Mouse (Mus musculus) E14TG2a.4 (cell line): ENCODE measurements around the gene Eppin.

Source experiments
- CTCF ChIP-seq: conservative IDR thresholded peaks from 2 replicates; pipeline ENCODE4 v1.5.1; 2014; ENCODE audit warnings: low read length
- NANOG ChIP-seq: IDR thresholded peaks from 2 replicates; pipeline ENCODE4 v1.6.1; 2014; ENCODE audit warnings: borderline replicate concordance, low read length, mixed read lengths
- POU5F1 ChIP-seq: IDR thresholded peaks from 2 replicates; pipeline ENCODE4 v1.6.1; 2014; ENCODE audit warnings: low read length, borderline replicate concordance

- TF ChIP-seq CTCF (peak; percentile 43), NANOG (no peak), POU5F1 (no peak)
These were observed 29.9 kb downstream of the Eppin start for GRCm38 (mm10) chr2:164563339-164564038.
